Mouse (Mus musculus): ENCODE data around the gene 1700025G04Rik. TPM values are rescaled to one million over a fixed set of nuclear protein-coding genes. Genes with fewer than 3 reads are reported as not detected.

Gene 1700025G04Rik
- polyA plus RNA-seq, 1 experiment = 3.5 TPM

DNA sequence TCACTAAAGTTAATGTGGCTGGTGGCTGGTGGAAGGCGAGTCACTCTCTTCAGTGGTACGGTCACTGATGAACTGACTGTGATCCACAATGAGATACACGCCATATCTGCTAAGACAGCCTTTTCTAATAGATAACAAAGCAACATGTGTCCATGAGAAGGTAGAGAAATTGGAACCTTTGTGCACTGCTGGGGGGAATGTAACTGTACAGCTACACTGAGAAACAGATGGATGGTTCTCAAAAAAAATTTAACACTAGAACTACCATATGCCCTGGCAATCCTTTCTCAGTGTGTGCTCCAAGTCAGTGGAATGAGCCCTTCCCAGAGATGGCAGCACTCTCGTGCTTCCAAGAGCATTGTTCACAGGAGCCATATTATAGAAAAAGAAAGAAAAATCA lies 63.2 kb downstream of the 1700025G04Rik start:
- no peak for TF ChIP-seq CTCF (IDR thresholded peaks at IDR 0.05; ENCODE audit: insufficient read depth, low read length)
- TF ChIP-seq POLR2A (IDR thresholded peaks at IDR 0.05; ENCODE audit: borderline replicate concordance, extremely low read depth, low read depth, low read length) = no peak
- DNase-seq = no peak

DNA sequence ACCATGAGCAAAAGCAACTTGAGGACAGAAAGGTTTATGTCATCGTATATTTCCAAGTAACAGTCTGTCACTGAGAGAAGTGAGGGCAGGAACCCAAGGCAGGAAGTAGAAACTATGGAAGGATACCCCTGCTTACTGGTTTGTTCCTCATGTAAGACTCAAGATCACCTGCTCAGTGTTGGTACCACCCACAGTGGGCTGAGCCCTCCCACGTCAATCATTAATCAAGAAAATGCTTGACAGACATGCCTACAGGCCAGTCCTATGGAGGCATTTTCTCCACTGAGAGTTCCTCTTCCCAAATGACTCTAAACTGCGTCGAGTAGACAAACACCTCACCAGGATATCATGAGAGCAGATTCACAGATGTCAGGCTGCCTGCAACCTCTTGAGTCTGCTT lies 64.6 kb downstream of the 1700025G04Rik start:
- TF ChIP-seq POLR2A (IDR thresholded peaks at IDR 0.05; ENCODE audit: borderline replicate concordance, extremely low read depth, low read depth, low read length) (no peak), CTCF (IDR thresholded peaks at IDR 0.05; ENCODE audit: insufficient read depth, low read length) (no peak)
- Histone ChIP-seq H3K4me3 (replicated peaks; ENCODE audit: extremely low read depth, low read depth, low read length) (no peak overlapping the region), H3K4me1 (ENCODE audit: control insufficient read depth, insufficient read depth, low read length) (no peaks in the 10 kb centered on the region)
- DNase-seq = no peak
- 84% methylated on average over 4 of the region's 4 CpGs for WGBS

More for the DNA sequence above, 63.2 kb downstream of the 1700025G04Rik start:
- 94% methylated on average over 4 of the region's 4 CpGs for WGBS
- Histone ChIP-seq H3K4me1 (ENCODE audit: control insufficient read depth, insufficient read depth, low read length) (peaks cover 3% of the 10 kb centered on the region; the same call in 1 of the 2 replicates), H3K4me3 (replicated peaks; ENCODE audit: extremely low read depth, low read depth, low read length) (no peak overlapping the region)

DNA sequence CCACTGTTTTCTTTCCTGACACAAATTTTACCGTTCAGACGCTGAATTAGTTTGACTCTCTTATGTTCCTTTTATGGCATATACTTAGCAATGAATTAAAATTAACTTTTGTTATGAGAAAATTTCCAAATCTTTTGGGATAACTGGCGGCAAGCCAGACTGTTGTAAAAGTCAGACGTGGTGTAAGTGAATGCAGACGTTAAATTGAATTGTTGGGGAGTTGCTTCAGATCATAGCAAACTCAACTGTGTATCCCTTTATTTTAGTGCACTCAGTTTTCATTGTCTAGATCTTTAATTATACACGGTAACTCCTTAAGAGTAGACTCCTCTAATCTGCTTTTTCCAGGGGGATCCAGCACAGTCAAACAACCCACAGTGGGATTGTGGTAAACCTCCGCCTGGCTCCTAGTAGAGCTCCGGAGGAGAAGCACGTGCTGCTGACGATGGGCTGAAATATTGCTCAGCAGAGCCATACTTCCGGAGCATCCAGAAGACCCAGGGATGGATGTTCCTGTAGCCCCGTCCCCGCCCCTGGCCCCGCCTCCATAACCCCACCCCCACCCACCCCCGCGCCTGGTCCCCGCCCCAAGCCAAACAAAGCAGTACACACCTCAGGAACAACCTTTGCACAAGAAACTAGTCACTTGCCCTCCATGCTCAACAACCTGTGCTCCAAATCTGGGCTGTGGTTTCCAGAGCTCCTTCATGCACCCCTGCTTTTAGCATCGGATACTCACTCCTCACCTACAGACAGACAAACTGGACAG lies 65.7 kb downstream of the 1700025G04Rik start:
- WGBS = 65% methylated on average over 18 of the region's 18 CpGs
- Histone ChIP-seq H3K4me3 (replicated peaks; ENCODE audit: extremely low read depth, low read depth, low read length) (no peak overlapping the region), H3K4me1 (ENCODE audit: control insufficient read depth, insufficient read depth, low read length) (peaks cover 4% of the 10 kb centered on the region)
- DNase-seq = no peak
- TF ChIP-seq POLR2A (IDR thresholded peaks at IDR 0.05; ENCODE audit: borderline replicate concordance, extremely low read depth, low read depth, low read length) (no peak), CTCF (IDR thresholded peaks at IDR 0.05; ENCODE audit: insufficient read depth, low read length) (no peak)

DNA sequence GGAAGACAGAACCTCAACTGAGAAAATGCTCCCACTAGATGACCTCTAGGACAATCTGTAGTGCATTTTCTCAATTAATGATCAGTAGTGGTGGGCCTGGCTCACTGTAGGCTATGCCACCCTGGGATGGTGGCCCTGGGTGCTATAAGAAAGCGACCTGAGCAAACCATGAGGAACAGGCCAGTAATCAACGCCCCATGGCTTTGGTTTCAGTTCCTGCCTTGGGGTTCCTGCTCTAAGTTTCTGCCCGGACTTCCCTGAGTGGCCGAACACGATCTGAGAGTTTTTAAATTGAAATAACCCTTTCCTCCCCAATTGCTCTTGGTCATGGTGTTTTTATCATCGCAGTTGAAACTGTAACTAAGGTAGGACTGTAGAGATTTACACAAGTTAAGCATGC lies 69.1 kb downstream of the 1700025G04Rik start:
- 88% methylated on average over 6 of the region's 6 CpGs for WGBS
- Histone ChIP-seq H3K4me3 (replicated peaks; ENCODE audit: extremely low read depth, low read depth, low read length) (no peak overlapping the region), H3K4me1 (ENCODE audit: control insufficient read depth, insufficient read depth, low read length) (peaks cover 10% of the 10 kb centered on the region)
- no peak for TF ChIP-seq POLR2A (IDR thresholded peaks at IDR 0.05; ENCODE audit: borderline replicate concordance, extremely low read depth, low read depth, low read length)
- TF ChIP-seq CTCF (IDR thresholded peaks at IDR 0.05; ENCODE audit: insufficient read depth, low read length) = no peak
- DNase-seq = no peak

DNA sequence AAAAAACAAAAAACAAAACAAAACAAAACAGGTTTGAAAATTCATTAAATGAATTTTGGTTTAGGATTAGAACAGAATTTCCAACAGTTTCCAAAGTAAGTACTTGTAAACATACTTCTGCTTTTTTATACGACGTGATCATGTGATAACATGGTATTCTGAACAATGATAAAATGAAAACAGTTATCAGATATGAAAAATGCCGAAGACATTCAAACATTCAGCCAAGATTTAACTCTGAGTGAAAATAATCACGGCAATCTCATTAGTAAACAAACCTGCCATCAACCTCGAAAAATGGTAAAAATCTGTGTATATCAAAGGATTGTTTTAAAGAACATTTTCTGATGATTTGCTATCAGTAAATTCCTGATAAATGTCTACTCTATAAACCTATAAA lies 69.9 kb downstream of the 1700025G04Rik start:
- H3K4me1 ChIP-seq (ENCODE audit: control insufficient read depth, insufficient read depth, low read length) = peaks cover 14% of the 10 kb centered on the region
- TF ChIP-seq POLR2A (IDR thresholded peaks at IDR 0.05; ENCODE audit: borderline replicate concordance, extremely low read depth, low read depth, low read length) (no peak), CTCF (IDR thresholded peaks at IDR 0.05; ENCODE audit: insufficient read depth, low read length) (no peak)
- H3K4me3 ChIP-seq (replicated peaks; ENCODE audit: extremely low read depth, low read depth, low read length) = no peak overlapping the region
- WGBS = 67% methylated on average over 5 of the region's 5 CpGs
- DNase-seq = no peak

DNA sequence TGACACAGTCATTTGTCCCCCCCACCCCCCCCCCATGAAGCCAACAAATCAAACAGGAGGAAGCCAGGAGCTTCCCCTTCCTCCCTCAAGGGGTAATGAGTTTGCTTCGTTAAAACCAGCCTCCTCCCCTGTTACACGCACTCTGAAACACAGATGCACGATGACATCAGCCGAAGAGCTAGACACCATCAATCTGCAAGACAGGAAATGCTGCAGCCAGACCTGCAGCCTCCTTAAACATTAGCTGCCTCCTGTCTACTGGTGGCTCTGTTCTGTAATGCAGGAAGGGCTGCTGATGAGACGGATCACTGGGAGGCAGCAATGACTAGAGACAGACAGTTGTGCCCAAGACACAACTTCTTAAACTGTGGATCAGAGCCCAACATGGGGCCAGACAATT lies 70.7 kb downstream of the 1700025G04Rik start:
- Histone ChIP-seq H3K4me3 (replicated peaks; ENCODE audit: extremely low read depth, low read depth, low read length) (no peak overlapping the region), H3K4me1 (ENCODE audit: control insufficient read depth, insufficient read depth, low read length) (peaks cover 14% of the 10 kb centered on the region)
- TF ChIP-seq CTCF (IDR thresholded peaks at IDR 0.05; ENCODE audit: insufficient read depth, low read length) = no peak
- TF ChIP-seq POLR2A (IDR thresholded peaks at IDR 0.05; ENCODE audit: borderline replicate concordance, extremely low read depth, low read depth, low read length) = no peak
- 16% methylated on average over 5 of the region's 5 CpGs for WGBS
- DNase-seq = no peak

DNA sequence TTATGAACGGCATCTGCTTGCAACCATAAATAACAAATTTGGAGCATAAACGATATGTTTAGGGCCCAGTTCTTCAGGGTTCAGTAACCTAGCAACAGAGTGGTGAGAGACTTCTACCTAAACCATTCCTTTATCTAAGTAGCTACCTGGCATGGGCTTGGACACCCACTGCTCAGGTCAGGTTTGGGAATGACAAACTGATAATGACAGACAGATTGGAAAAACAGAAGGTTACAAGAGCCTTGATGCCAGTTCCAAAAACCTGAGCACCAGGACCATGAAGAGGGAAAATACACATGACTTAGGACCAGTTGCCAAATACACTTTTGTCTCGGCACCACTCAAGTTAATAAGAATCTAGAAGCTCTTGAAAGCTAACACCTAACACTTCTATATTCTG lies 71.6 kb downstream of the 1700025G04Rik start:
- 71% methylated on average over 3 of the region's 3 CpGs for WGBS
- TF ChIP-seq CTCF (IDR thresholded peaks at IDR 0.05; ENCODE audit: insufficient read depth, low read length) (no peak), POLR2A (IDR thresholded peaks at IDR 0.05; ENCODE audit: borderline replicate concordance, extremely low read depth, low read depth, low read length) (no peak)
- Histone ChIP-seq H3K4me1 (ENCODE audit: control insufficient read depth, insufficient read depth, low read length) (peaks cover 14% of the 10 kb centered on the region), H3K4me3 (replicated peaks; ENCODE audit: extremely low read depth, low read depth, low read length) (no peak overlapping the region)
- DNase-seq = no peak

DNA sequence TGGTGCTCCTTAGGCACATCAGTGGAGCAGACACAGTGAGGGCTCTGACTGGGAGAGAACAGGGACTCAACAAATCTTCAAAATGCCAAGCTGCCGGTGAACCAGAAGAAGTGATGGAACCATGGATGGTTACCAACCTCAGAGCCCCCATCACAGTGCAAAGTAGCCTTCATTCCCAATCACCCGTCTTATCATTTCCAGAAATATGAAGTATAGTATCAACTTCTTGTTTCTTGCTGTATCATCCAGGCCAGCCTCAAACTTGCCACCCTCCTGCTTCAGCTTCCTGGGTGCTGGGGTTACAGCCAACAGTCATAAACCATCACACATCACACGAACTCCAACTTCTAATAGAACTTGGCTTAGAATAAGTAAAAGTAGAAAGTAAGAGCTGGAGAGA lies 73.3 kb downstream of the 1700025G04Rik start:
- 86% methylated on average over 3 of the region's 3 CpGs for WGBS
- TF ChIP-seq POLR2A (IDR thresholded peaks at IDR 0.05; ENCODE audit: borderline replicate concordance, extremely low read depth, low read depth, low read length) (no peak), CTCF (IDR thresholded peaks at IDR 0.05; ENCODE audit: insufficient read depth, low read length) (no peak)
- H3K4me3 ChIP-seq (replicated peaks; ENCODE audit: extremely low read depth, low read depth, low read length) = no peak overlapping the region
- DNase-seq = no peak
- H3K4me1 ChIP-seq (ENCODE audit: control insufficient read depth, insufficient read depth, low read length) = peaks cover 14% of the 10 kb centered on the region

DNA sequence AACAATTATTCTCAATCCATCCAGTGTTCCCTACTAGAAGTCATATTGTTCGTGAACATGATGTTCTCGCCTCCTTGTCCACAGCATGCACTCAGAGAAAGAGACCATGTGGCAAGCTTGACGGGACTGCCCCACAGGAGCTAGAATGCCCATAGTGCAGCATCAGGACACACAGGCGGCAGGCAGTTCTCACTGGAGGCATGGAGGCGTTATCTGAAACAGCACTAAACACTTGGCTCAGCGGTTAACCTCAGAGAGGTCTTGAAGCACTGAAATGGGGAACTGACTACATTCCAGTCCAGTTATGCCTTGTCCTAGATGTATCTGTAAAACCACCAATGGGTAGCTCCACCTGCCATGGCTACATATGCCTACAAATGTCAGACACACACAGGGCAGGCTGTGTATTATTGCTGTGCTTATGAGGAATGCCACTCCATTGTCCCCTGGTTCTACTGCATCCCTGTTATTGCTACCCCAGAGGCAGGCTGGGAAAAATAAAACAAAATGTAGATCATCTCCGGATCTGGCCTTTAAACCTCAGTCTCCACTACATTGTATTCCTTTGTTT lies 74.3 kb downstream of the 1700025G04Rik start:
- DNase-seq = no peak
- Histone ChIP-seq H3K4me1 (ENCODE audit: control insufficient read depth, insufficient read depth, low read length) (peaks cover 14% of the 10 kb centered on the region), H3K4me3 (replicated peaks; ENCODE audit: extremely low read depth, low read depth, low read length) (no peak overlapping the region)
- no peak for TF ChIP-seq POLR2A (IDR thresholded peaks at IDR 0.05; ENCODE audit: borderline replicate concordance, extremely low read depth, low read depth, low read length)
- TF ChIP-seq CTCF (IDR thresholded peaks at IDR 0.05; ENCODE audit: insufficient read depth, low read length) = no peak
- WGBS = 70% methylated on average over 7 of the region's 7 CpGs

DNA sequence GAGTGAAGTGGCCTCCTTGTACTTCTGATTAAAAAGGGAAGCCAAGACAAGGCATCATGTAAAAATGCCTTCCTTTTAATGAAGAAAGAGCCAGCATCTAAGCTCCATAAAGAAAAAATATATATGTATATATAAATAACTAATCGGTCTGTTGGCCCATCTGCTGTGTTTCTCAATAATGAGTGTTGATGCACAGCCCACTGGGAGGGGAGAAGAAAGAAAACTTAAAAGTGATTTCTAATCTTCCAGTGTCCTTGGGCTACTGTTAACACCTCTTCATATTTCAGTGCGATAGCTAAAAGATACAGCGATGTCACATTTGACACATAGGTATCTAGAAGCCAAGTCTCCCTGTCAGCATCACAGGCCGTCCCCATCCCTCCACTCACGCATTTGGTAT lies 78.2 kb downstream of the 1700025G04Rik start:
- peaks cover 9% of the 10 kb centered on the region for H3K4me1 ChIP-seq (ENCODE audit: control insufficient read depth, insufficient read depth, low read length)
- no peak for DNase-seq
- no peak for TF ChIP-seq POLR2A (IDR thresholded peaks at IDR 0.05; ENCODE audit: borderline replicate concordance, extremely low read depth, low read depth, low read length)
- TF ChIP-seq CTCF (IDR thresholded peaks at IDR 0.05; ENCODE audit: insufficient read depth, low read length) = no peak
- H3K4me3 ChIP-seq (replicated peaks; ENCODE audit: extremely low read depth, low read depth, low read length) = no peak overlapping the region
- WGBS = 92% methylated on average over 5 of the region's 5 CpGs
